Mouse (Mus musculus): ENCODE data around the gene Abl1. TPM values are rescaled to one million over a fixed set of nuclear protein-coding genes. Genes with fewer than 3 reads are reported as not detected.

Abl1 gene
- total and polyA plus RNA-seq, 3 experiments, result 9.8 to 22.4 (median 15.2) TPM

- no peak overlapping the region for H3K4me2 ChIP-seq (ENCODE audit: insufficient read depth, low read depth, poor library complexity, severe bottlenecking)
- H3K9me3 ChIP-seq (replicated peaks; ENCODE audit: low read length), result peaks cover 18% of the 10 kb centered on the region
- in situ Hi-C loops (cut with MboI; ENCODE audit: low pct_ligation_motif_present, low pct_unique_long_range_greater_than_20kb, low sequenced_read_pairs) (no loop called here), dilution Hi-C loops (cut with MboI; ENCODE audit: extremely low pct_ligation_motif_present, extremely low pct_unique_long_range_greater_than_20kb, low sequenced_read_pairs) (no loop called here)
- H3K27ac ChIP-seq (ENCODE audit: insufficient read depth, low read depth), result no peak overlapping the region
- H3K27me3 ChIP-seq (replicated peaks), result peaks cover 3% of the 10 kb centered on the region
- TF ChIP-seq ZC3H11A (IDR thresholded peaks at IDR 0.05; ENCODE audit: low read depth, low read length), result no peak
- no peak for TF ChIP-seq KAT2A (IDR thresholded peaks at IDR 0.05; ENCODE audit: insufficient replicate concordance, low read length)
- TF ChIP-seq TBP (conservative IDR thresholded peaks at IDR 0.05; ENCODE audit: low read depth, low read length), result no peak
- no peak for TF ChIP-seq GABPA (IDR thresholded peaks at IDR 0.05; ENCODE audit: insufficient replicate concordance, low read depth, low read length)
- DNase-seq (ENCODE audit: extremely low read depth), result no peak
- peaks cover 2 to 30% of the 10 kb centered on the region in 2 experiments; a peak in 3 of 4 replicates for H3K4me1 ChIP-seq (ENCODE audit: control insufficient read depth in 1 of 2, insufficient read depth in 2 of 2)
- no peak overlapping the region for H3K9ac ChIP-seq (ENCODE audit: insufficient read depth, low read depth)
- H3K79me2 ChIP-seq (replicated peaks; ENCODE audit: control insufficient read depth, extremely low read depth, insufficient read depth, poor library complexity, severe bottlenecking), result no peaks in the 10 kb centered on the region
- H3K36me3 ChIP-seq (replicated peaks in 1 of 2; ENCODE audit: control insufficient read depth in 1 of 2, insufficient read depth in 1 of 2, low read length in 1 of 2), result no peaks in the 10 kb centered on the region
- H3K4me3 ChIP-seq (replicated peaks in 1 of 3; ENCODE audit: low read depth in 2 of 3, low read length in 2 of 3, poor library complexity in 1 of 3), result no peak overlapping the region
Measured at GRCm38 (mm10) chr2:31662939-31663803, 25.0 kb upstream of the Abl1 start.

- peaks cover 2 to 30% of the 10 kb centered on the region in 2 experiments; a peak in 3 of 4 replicates for H3K4me1 ChIP-seq (ENCODE audit: control insufficient read depth in 1 of 2, insufficient read depth in 2 of 2)
- H3K36me3 ChIP-seq (replicated peaks in 1 of 2; ENCODE audit: control insufficient read depth in 1 of 2, insufficient read depth in 1 of 2, low read length in 1 of 2), result no peaks in the 10 kb centered on the region
- in situ Hi-C loops (cut with MboI; ENCODE audit: low pct_ligation_motif_present, low pct_unique_long_range_greater_than_20kb, low sequenced_read_pairs) (no loop called here), dilution Hi-C loops (cut with MboI; ENCODE audit: extremely low pct_ligation_motif_present, extremely low pct_unique_long_range_greater_than_20kb, low sequenced_read_pairs) (no loop called here)
- no peak overlapping the region for H3K9ac ChIP-seq (ENCODE audit: insufficient read depth, low read depth)
- TF ChIP-seq RCOR1 (conservative IDR thresholded peaks at IDR 0.05; ENCODE audit: low read depth, low read length) (no peak), CHD2 (IDR thresholded peaks at IDR 0.05; ENCODE audit: low read length) (no peak), HCFC1 (IDR thresholded peaks at IDR 0.05; ENCODE audit: low read depth, low read length) (no peak), POLR2A (IDR thresholded peaks at IDR 0.05; ENCODE audit: low read depth, low read length) (no peak), IRF4 (IDR thresholded peaks at IDR 0.05; ENCODE audit: low read depth, low read length) (no peak), ZC3H11A (IDR thresholded peaks at IDR 0.05; ENCODE audit: low read depth, low read length) (no peak), ETS1 (conservative IDR thresholded peaks at IDR 0.05; ENCODE audit: low read depth, low read length) (no peak), USF2 (conservative IDR thresholded peaks at IDR 0.05; ENCODE audit: low read depth, low read length) (no peak), SMC3 (IDR thresholded peaks at IDR 0.05; ENCODE audit: low read depth, low read length) (no peak), UBTF (IDR thresholded peaks at IDR 0.05; ENCODE audit: low read depth, low read length) (no peak), ELF1 (IDR thresholded peaks at IDR 0.05; ENCODE audit: low read depth, low read length) (no peak), TCF12 (IDR thresholded peaks at IDR 0.05; ENCODE audit: low read depth, low read length) (no peak), MXI1 (IDR thresholded peaks at IDR 0.05; ENCODE audit: low read depth, low read length) (no peak), NRF1 (IDR thresholded peaks at IDR 0.05; ENCODE audit: low read depth, low read length) (no peak)
- no peak overlapping the region for H3K4me3 ChIP-seq (replicated peaks in 1 of 3; ENCODE audit: low read depth in 2 of 3, low read length in 2 of 3, poor library complexity in 1 of 3)
- peaks cover 11% of the 10 kb centered on the region for H3K9me3 ChIP-seq (replicated peaks; ENCODE audit: low read length)
- no peaks in the 10 kb centered on the region for H3K79me2 ChIP-seq (replicated peaks; ENCODE audit: control insufficient read depth, extremely low read depth, insufficient read depth, poor library complexity, severe bottlenecking)
- no peak overlapping the region for H3K27ac ChIP-seq (ENCODE audit: insufficient read depth, low read depth)
- DNase-seq (ENCODE audit: extremely low read depth), result no peak
- H3K27me3 ChIP-seq (replicated peaks), result no peaks in the 10 kb centered on the region
- H3K4me2 ChIP-seq (ENCODE audit: insufficient read depth, low read depth, poor library complexity, severe bottlenecking), result no peak overlapping the region
Measured at GRCm38 (mm10) chr2:31663804-31664180, 24.4 kb upstream of the Abl1 start.

Measured in CH12.LX (cell line).